8 mouse cellular contexts compared by ENCODE assay signal in the genomic region with DNA sequence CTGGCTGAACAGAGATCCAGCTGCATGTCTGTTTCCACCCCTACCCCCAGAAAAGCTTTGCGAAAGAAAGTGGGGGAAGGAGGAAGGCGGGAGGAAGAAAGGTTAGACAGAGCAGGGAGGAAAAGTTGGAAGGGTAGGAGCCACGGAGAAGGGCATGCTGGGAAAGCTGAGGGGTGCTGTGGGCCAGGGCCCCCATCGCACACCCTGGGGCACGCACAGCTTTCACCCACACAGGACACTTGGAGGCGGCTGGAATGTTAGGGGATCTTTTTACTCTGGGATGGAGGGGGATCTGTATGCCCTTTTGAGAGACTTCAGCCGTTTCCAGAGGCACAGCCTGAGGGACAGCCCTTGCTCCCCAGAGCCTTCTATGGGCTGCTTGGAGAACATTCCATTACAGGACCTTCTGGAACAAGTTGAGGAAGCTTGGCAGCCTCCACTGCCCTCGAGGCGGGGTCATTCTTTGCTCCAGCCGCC. TPM values are rescaled to one million over a fixed set of nuclear protein-coding genes. Genes with fewer than 3 reads are reported as not detected.
DNase-seq lines count a peak whose midpoint lies in the region.

No protein-coding gene starts in this region.

- peak; percentile 38 for DNase-seq in urinary bladder, adult 2 months (ENCODE audit: low spot score)
- DNase-seq in urinary bladder, postnatal 10 days (ENCODE audit: low spot score): no peak
- DNase-seq in heart, postnatal 14 days: peak; percentile 77 to 84
- peak; percentile 80 to 82 for DNase-seq in lung, adult 18-20 months
- peak; percentile 80 to 83 for DNase-seq in urinary bladder, postnatal 4 days (ENCODE audit: low spot score in 2 of 2)
- DNase-seq in thymus, postnatal 4 days: no peak
- DNase-seq in embryo, embryonic 10.5 days (ENCODE audit: low spot score): no peak
- no peak for DNase-seq in frontal cortex, postnatal 14 days (ENCODE audit: low spot score in 2 of 2)

- intact Hi-C loops in heart, postnatal 14 days (cut with DNase I): loop anchor here (2.0 kb wide), 1 partner anchor 20 kb away; a partner anchor contains a TSS

RNA-seq across cellular contexts. Expression of a gene that starts 20.1 kb away (rescaled TPM):
- 213 and 249 TPM in 2 replicates for polyA plus RNA-seq in urinary bladder, adult 2 months (2012; rRNA removed)
- 10 to 100 TPM; 26.5 to 35.4 TPM for total RNA-seq in heart, postnatal 14 days (2021)

RNA-seq across cellular contexts. Expression of a gene that starts 22.8 kb away (rescaled TPM):
- polyA plus RNA-seq in urinary bladder, adult 2 months (2012; rRNA removed): 190 and 236 TPM in 2 replicates
- 100 to 1,000 TPM in 1 of 2 experiments, 10 to 100 TPM in 1; 89.4 to 102 TPM for total RNA-seq in heart, postnatal 14 days (2021)

RNA-seq across cellular contexts. Expression of a gene that starts 39.3 kb away (rescaled TPM):
- polyA plus RNA-seq in urinary bladder, adult 2 months (2012; rRNA removed): not detected in 2 replicates
- total RNA-seq in heart, postnatal 14 days (2021): not detected

RNA-seq across cellular contexts. Expression of a gene that starts 54.6 kb away (rescaled TPM):
- 78.6 and 101 TPM in 2 replicates for polyA plus RNA-seq in urinary bladder, adult 2 months (2012; rRNA removed)
- 10 to 100 TPM; 65.3 to 69.1 TPM for total RNA-seq in heart, postnatal 14 days (2021)

RNA-seq across cellular contexts. Expression of a gene that starts 55.5 kb away (rescaled TPM):
- 17.2 and 21.3 TPM in 2 replicates for polyA plus RNA-seq in urinary bladder, adult 2 months (2012; rRNA removed)
- 10 to 100 TPM; 42.8 to 45.5 TPM for total RNA-seq in heart, postnatal 14 days (2021)

Comparison
In these comparisons a context has a peak if more than half of its experiments do, and no peak if none do; other contexts are left out.
1. DNase-seq: peak in urinary bladder, adult 2 months (single experiment), heart, postnatal 14 days (2 of 2), lung, adult 18-20 months (2 of 2) and urinary bladder, postnatal 4 days (2 of 2); none in urinary bladder, postnatal 10 days (single experiment), thymus, postnatal 4 days (single experiment), embryo, embryonic 10.5 days (single experiment) and frontal cortex, postnatal 14 days (0 of 2).